Mouse (Mus musculus) bone marrow, adult 2 months (tissue): ENCODE results near the gene Rspo3.

Experiments
- CTCF ChIP-seq: fragments of 200-500 bp; IDR thresholded peaks from 2 replicates; pipeline ENCODE4 v1.5.1; 2011; ENCODE audit warnings: low read length, control low read depth; ENCODE audit not compliant: control insufficient read depth, insufficient read depth
- POLR2A ChIP-seq: fragments of 200-500 bp; IDR thresholded peaks from 2 replicates; pipeline ENCODE4 v1.6.1; 2011; ENCODE audit warnings: low read depth, mild to moderate bottlenecking, control low read depth, low read length, borderline replicate concordance; ENCODE audit not compliant: control insufficient read depth

- TF ChIP-seq CTCF (no peak), POLR2A (no peak)
These were observed 20.3 kb upstream of the Rspo3 start for GRCm38 (mm10) chr10:29555983-29556382.
